Mouse (Mus musculus): ENCODE measurements around the gene Acp7. TPM values are rescaled to one million over a fixed set of nuclear protein-coding genes. Genes with fewer than 3 reads are reported as not detected.
A peak's percentile ranks its signal among the peaks of the same experiment; 100 is the strongest.

Acp7 gene
- total and polyA plus RNA-seq, 2 experiments from 2014 or later, result 0.56 to 1.2 TPM

- ATAC-seq (no peak), DNase-seq (ENCODE audit: low spot score) (no peak)
- Histone ChIP-seq H3K4me3 (ENCODE audit: low read length) (no peak overlapping the region), H3K4me1 (ENCODE audit: insufficient read depth, low read length) (no peaks in the 10 kb centered on the region), H3K36me3 (ENCODE audit: insufficient read depth, low read length) (peaks cover 21% of the 10 kb centered on the region), H3K9ac (replicated peaks; ENCODE audit: low read length) (no peak overlapping the region), H3K9me3 (ENCODE audit: low read length) (no peaks in the 10 kb centered on the region), H3K4me2 (ENCODE audit: low read depth, low read length) (no peak overlapping the region), H3K27ac (no peak overlapping the region), H3K27me3 (ENCODE audit: insufficient read depth, low read length) (no peaks in the 10 kb centered on the region)
- TF ChIP-seq CTCF (IDR thresholded peaks at IDR 0.05; ENCODE audit: low read depth), result no peak
- 95% methylated on average over 10 of the region's 10 CpGs for WGBS
These were observed 70.3 kb downstream of the Acp7 start for GRCm38 (mm10) chr7:28560856-28561255.

- H3K27ac ChIP-seq, result no peak overlapping the region
- DNase-seq (ENCODE audit: low spot score) (peak; percentile 25), ATAC-seq (no peak)
- 46% methylated on average over 4 of the region's 4 CpGs for WGBS
- H3K9ac ChIP-seq (replicated peaks; ENCODE audit: low read length), result no peak overlapping the region
- H3K4me1 ChIP-seq (ENCODE audit: insufficient read depth, low read length), result no peaks in the 10 kb centered on the region
- no peak for TF ChIP-seq CTCF (IDR thresholded peaks at IDR 0.05; ENCODE audit: low read depth)
- no peaks in the 10 kb centered on the region for H3K9me3 ChIP-seq (ENCODE audit: low read length)
- no peak overlapping the region for H3K4me3 ChIP-seq (ENCODE audit: low read length)
- H3K27me3 ChIP-seq (ENCODE audit: insufficient read depth, low read length), result no peaks in the 10 kb centered on the region
- H3K36me3 ChIP-seq (ENCODE audit: insufficient read depth, low read length), result peaks cover 13% of the 10 kb centered on the region
- H3K4me2 ChIP-seq (ENCODE audit: low read depth, low read length), result no peak overlapping the region
These were observed 72.6 kb downstream of the Acp7 start for GRCm38 (mm10) chr7:28558486-28558885.

- Histone ChIP-seq H3K4me2 (ENCODE audit: low read depth, low read length) (no peak overlapping the region), H3K4me1 (ENCODE audit: insufficient read depth, low read length) (no peaks in the 10 kb centered on the region), H3K9me3 (ENCODE audit: low read length) (no peaks in the 10 kb centered on the region), H3K27me3 (ENCODE audit: insufficient read depth, low read length) (no peaks in the 10 kb centered on the region), H3K36me3 (ENCODE audit: insufficient read depth, low read length) (peaks cover 13% of the 10 kb centered on the region), H3K27ac (no peak overlapping the region), H3K4me3 (ENCODE audit: low read length) (no peak overlapping the region), H3K9ac (replicated peaks; ENCODE audit: low read length) (no peak overlapping the region)
- 76% methylated on average over 6 of the region's 6 CpGs for WGBS
- no peak for TF ChIP-seq CTCF (IDR thresholded peaks at IDR 0.05; ENCODE audit: low read depth)
- ATAC-seq, result no peak
- no peak for DNase-seq (ENCODE audit: low spot score)
These were observed 73.4 kb downstream of the Acp7 start for GRCm38 (mm10) chr7:28557708-28558107.

Small RNA genes within 50 kb of the gene (microRNA-seq; reads per million reads assigned to microRNA genes)
- 0.36 to 1.2 reads per million in 2 experiments for gene Mir7049

Other genes starting within 250 kb of the Acp7 start
- gene Med29, start 238.6 kb downstream of the Acp7 start, total RNA-seq (2014; rRNA removed), result 33.6 and 39.5 TPM in 2 replicates
- 42.1 and 42.9 TPM in 2 replicates for gene Med29, start 238.6 kb downstream of the Acp7 start, polyA plus RNA-seq (2015; fragmentation: Nextera tagmentation; extraction: Ambion mirVana)
- 56.7 and 67.6 TPM in 2 replicates for gene Paf1, start 238.4 kb downstream of the Acp7 start, total RNA-seq (2014; rRNA removed)
- 83.0 and 84.1 TPM in 2 replicates for gene Paf1, start 238.4 kb downstream of the Acp7 start, polyA plus RNA-seq (2015; fragmentation: Nextera tagmentation; extraction: Ambion mirVana)
- gene Gmfg, start 193.9 kb downstream of the Acp7 start, total RNA-seq (2014; rRNA removed), result 0.16 and 2.9 TPM in 2 replicates
- gene Gmfg, start 193.9 kb downstream of the Acp7 start, polyA plus RNA-seq (2015; fragmentation: Nextera tagmentation; extraction: Ambion mirVana), result 5.5 and 6.2 TPM in 2 replicates
- gene Lrfn1, start 179.4 kb downstream of the Acp7 start, total RNA-seq (2014; rRNA removed), result 140 and 160 TPM in 2 replicates
- 15.5 and 18.0 TPM in 2 replicates for gene Lrfn1, start 179.4 kb downstream of the Acp7 start, polyA plus RNA-seq (2015; fragmentation: Nextera tagmentation; extraction: Ambion mirVana)
- not detected in 2 replicates for gene Ifnl2, start 120.9 kb downstream of the Acp7 start, total RNA-seq (2014; rRNA removed)
- gene Ifnl2, start 120.9 kb downstream of the Acp7 start, polyA plus RNA-seq (2015; fragmentation: Nextera tagmentation; extraction: Ambion mirVana), result not detected in 2 replicates
- not detected in 2 replicates for gene Ifnl3, start 108.5 kb downstream of the Acp7 start, total RNA-seq (2014; rRNA removed)
- not detected in 2 replicates for gene Ifnl3, start 108.5 kb downstream of the Acp7 start, polyA plus RNA-seq (2015; fragmentation: Nextera tagmentation; extraction: Ambion mirVana)
- not detected in 2 replicates for gene Sycn, start 90.4 kb downstream of the Acp7 start, total RNA-seq (2014; rRNA removed)
- gene Sycn, start 90.4 kb downstream of the Acp7 start, polyA plus RNA-seq (2015; fragmentation: Nextera tagmentation; extraction: Ambion mirVana), result not detected in 2 replicates
- not detected in 2 replicates for gene Nccrp1, start 84.1 kb downstream of the Acp7 start, total RNA-seq (2014; rRNA removed)
- 0.34 TPM in 2 replicates for gene Nccrp1, start 84.1 kb downstream of the Acp7 start, polyA plus RNA-seq (2015; fragmentation: Nextera tagmentation; extraction: Ambion mirVana)
- gene Samd4b, start 33.2 kb downstream of the Acp7 start, total RNA-seq (2014; rRNA removed), result 58.8 and 60.5 TPM in 2 replicates
- gene Samd4b, start 33.2 kb downstream of the Acp7 start, polyA plus RNA-seq (2015; fragmentation: Nextera tagmentation; extraction: Ambion mirVana), result 17.7 and 19.7 TPM in 2 replicates
- 14.8 and 20.3 TPM in 2 replicates for gene Pak4, start 33.1 kb downstream of the Acp7 start, total RNA-seq (2014; rRNA removed)
- 13.2 and 14.0 TPM in 2 replicates for gene Pak4, start 33.1 kb downstream of the Acp7 start, polyA plus RNA-seq (2015; fragmentation: Nextera tagmentation; extraction: Ambion mirVana)
- gene Fbxo27, start 61.5 kb upstream of the Acp7 start, total RNA-seq (2014; rRNA removed), result 5.0 and 6.1 TPM in 2 replicates
- 9.0 and 10.2 TPM in 2 replicates for gene Fbxo27, start 61.5 kb upstream of the Acp7 start, polyA plus RNA-seq (2015; fragmentation: Nextera tagmentation; extraction: Ambion mirVana)
- 3.7 and 5.0 TPM in 2 replicates for gene Fbxo17, start 85.5 kb upstream of the Acp7 start, total RNA-seq (2014; rRNA removed)
- 6.5 and 7.7 TPM in 2 replicates for gene Fbxo17, start 85.5 kb upstream of the Acp7 start, polyA plus RNA-seq (2015; fragmentation: Nextera tagmentation; extraction: Ambion mirVana)
- gene Mrps12, start 110.5 kb upstream of the Acp7 start, total RNA-seq (2014; rRNA removed), result 66.4 and 90.3 TPM in 2 replicates
- 110 and 111 TPM in 2 replicates for gene Mrps12, start 110.5 kb upstream of the Acp7 start, polyA plus RNA-seq (2015; fragmentation: Nextera tagmentation; extraction: Ambion mirVana)
- 17.3 and 17.9 TPM in 2 replicates for gene Sars2, start 110.7 kb upstream of the Acp7 start, total RNA-seq (2014; rRNA removed)
- 18.9 and 20.2 TPM in 2 replicates for gene Sars2, start 110.7 kb upstream of the Acp7 start, polyA plus RNA-seq (2015; fragmentation: Nextera tagmentation; extraction: Ambion mirVana)
- not detected in 2 replicates for gene Ccer2, start 124.8 kb upstream of the Acp7 start, total RNA-seq (2014; rRNA removed)
- 1.4 and 1.9 TPM in 2 replicates for gene Ccer2, start 124.8 kb upstream of the Acp7 start, polyA plus RNA-seq (2015; fragmentation: Nextera tagmentation; extraction: Ambion mirVana)
- gene Sirt2, start 135.4 kb upstream of the Acp7 start, total RNA-seq (2014; rRNA removed), result 92.6 and 95.5 TPM in 2 replicates
- 147 and 160 TPM in 2 replicates for gene Sirt2, start 135.4 kb upstream of the Acp7 start, polyA plus RNA-seq (2015; fragmentation: Nextera tagmentation; extraction: Ambion mirVana)
- 18.2 and 22.7 TPM in 2 replicates for gene Nfkbib, start 136.2 kb upstream of the Acp7 start, total RNA-seq (2014; rRNA removed)
- gene Nfkbib, start 136.2 kb upstream of the Acp7 start, polyA plus RNA-seq (2015; fragmentation: Nextera tagmentation; extraction: Ambion mirVana), result 59.7 and 67.9 TPM in 2 replicates
- 1.2 TPM in 2 replicates for gene Rinl, start 157.6 kb upstream of the Acp7 start, total RNA-seq (2014; rRNA removed)
- 1.4 and 2.0 TPM in 2 replicates for gene Rinl, start 157.6 kb upstream of the Acp7 start, polyA plus RNA-seq (2015; fragmentation: Nextera tagmentation; extraction: Ambion mirVana)
- 233 and 275 TPM in 2 replicates for gene Hnrnpl, start 177.2 kb upstream of the Acp7 start, total RNA-seq (2014; rRNA removed)
- gene Hnrnpl, start 177.2 kb upstream of the Acp7 start, polyA plus RNA-seq (2015; fragmentation: Nextera tagmentation; extraction: Ambion mirVana), result 179 and 191 TPM in 2 replicates
- gene Ech1, start 193.9 kb upstream of the Acp7 start, total RNA-seq (2014; rRNA removed), result 95.5 and 131 TPM in 2 replicates
- gene Ech1, start 193.9 kb upstream of the Acp7 start, polyA plus RNA-seq (2015; fragmentation: Nextera tagmentation; extraction: Ambion mirVana), result 122 and 127 TPM in 2 replicates
- gene Lgals4, start 202.5 kb upstream of the Acp7 start, total RNA-seq (2014; rRNA removed), result 0.47 and 8.4 TPM in 2 replicates
- gene Lgals4, start 202.5 kb upstream of the Acp7 start, polyA plus RNA-seq (2015; fragmentation: Nextera tagmentation; extraction: Ambion mirVana), result 5.0 and 5.8 TPM in 2 replicates
- gene Lgals7, start 232.5 kb upstream of the Acp7 start, total RNA-seq (2014; rRNA removed), result 1.1 TPM in 1 of 2 replicates, not detected in the other
- gene Lgals7, start 232.5 kb upstream of the Acp7 start, polyA plus RNA-seq (2015; fragmentation: Nextera tagmentation; extraction: Ambion mirVana), result 3.7 and 5.0 TPM in 2 replicates